Mouse (Mus musculus) CH12.LX (cell line): ENCODE results near the gene 1700016K19Rik. TPM values are rescaled to one million over a fixed set of nuclear protein-coding genes. Genes with fewer than 3 reads are reported as not detected.

Experiments used
- DNase-seq: peaks from one replicate; pipeline ENCODE4 v3.0.0-alpha.2; 2013; ENCODE audit errors: extremely low read depth
- H3K27ac ChIP-seq: 2 replicates; pipeline ENCODE4 v1.5.1; 2012; ENCODE audit warnings: low read depth, mild to moderate bottlenecking, control low read depth, moderate library complexity; ENCODE audit not compliant: insufficient read depth
- H3K27me3 ChIP-seq: replicated peaks from 2 replicates; pipeline ENCODE3; 2012; ENCODE audit warnings: inconsistent platforms
- H3K36me3 ChIP-seq, 2 experiments: replicated peaks in 1 of 2; 2 replicates each; pipeline versions ENCODE3 to v1.6.1; 2012; ENCODE audit warnings: inconsistent platforms in 1 of 2, low read length in 1 of 2, mild to moderate bottlenecking in 1 of 2, mixed read lengths in 1 of 2, moderate library complexity in 1 of 2; ENCODE audit not compliant: control insufficient read depth in 1 of 2, insufficient read depth in 1 of 2
- H3K4me1 ChIP-seq, 2 experiments: 2 replicates each; pipeline ENCODE4 v1.6.1; 2012; ENCODE audit warnings: inconsistent platforms in 1 of 2, moderate library complexity in 1 of 2; ENCODE audit not compliant: insufficient read depth in 2 of 2, control insufficient read depth in 1 of 2
- H3K4me2 ChIP-seq: 2 replicates; pipeline ENCODE4 v1.6.1; 2012; ENCODE audit warnings: low read depth, mild to moderate bottlenecking, control low read depth; ENCODE audit not compliant: poor library complexity, insufficient read depth, severe bottlenecking
- H3K4me3 ChIP-seq, 3 experiments: fragments of 150-350 bp in 1 of 3; sonication (generic) in 1 of 3; replicated peaks in 1 of 3; 2 replicates each; pipeline versions ENCODE3 to v1.5.1; 2011 to 2012; ENCODE audit warnings: low read depth in 2 of 3, low read length in 2 of 3, mild to moderate bottlenecking in 2 of 3, moderate library complexity in 2 of 3, control low read depth in 1 of 3, improper control_type of control experiment in 1 of 3, inconsistent platforms in 1 of 3, mixed read lengths in 1 of 3; ENCODE audit not compliant: poor library complexity in 1 of 3
- H3K79me2 ChIP-seq: replicated peaks from 2 replicates; pipeline ENCODE4 v1.6.1; 2012; ENCODE audit warnings: mild to moderate bottlenecking, moderate library complexity; ENCODE audit not compliant: control insufficient read depth, poor library complexity, insufficient read depth, severe bottlenecking; ENCODE audit errors: extremely low read depth
- H3K9ac ChIP-seq: 2 replicates; pipeline ENCODE4 v1.6.1; 2012; ENCODE audit warnings: low read depth, mild to moderate bottlenecking, control low read depth, moderate library complexity; ENCODE audit not compliant: insufficient read depth
- H3K9me3 ChIP-seq: replicated peaks from 2 replicates; pipeline ENCODE3; 2012; ENCODE audit warnings: low read length, inconsistent platforms, mixed read lengths
- BHLHE40 ChIP-seq: IDR thresholded peaks from 2 replicates; pipeline ENCODE4 v1.6.1; 2011; ENCODE audit warnings: mild to moderate bottlenecking, low read depth, low read length, improper control_type of control experiment
- CHD2 ChIP-seq: IDR thresholded peaks from 2 replicates; pipeline ENCODE4 v1.6.1; 2011; ENCODE audit warnings: low read length, improper control_type of control experiment
- CTCF ChIP-seq, 2 experiments: IDR thresholded peaks in 1 of 2; conservative IDR thresholded peaks in 1 of 2; 2 replicates each; pipeline ENCODE4 v1.5.1; 2011 to 2012; ENCODE audit warnings: low read depth in 2 of 2, low read length in 2 of 2, improper control_type of control experiment in 1 of 2, inconsistent platforms in 1 of 2, mild to moderate bottlenecking in 1 of 2, moderate library complexity in 1 of 2
- ELF1 ChIP-seq: IDR thresholded peaks from 2 replicates; pipeline ENCODE4 v1.6.1; 2014; ENCODE audit warnings: low read depth, mild to moderate bottlenecking, inconsistent platforms, low read length, improper control_type of control experiment
- EP300 ChIP-seq: IDR thresholded peaks from 2 replicates; pipeline ENCODE4 v1.6.1; 2011; ENCODE audit warnings: low read length, improper control_type of control experiment
- HCFC1 ChIP-seq: IDR thresholded peaks from 2 replicates; pipeline ENCODE4 v1.6.1; 2012; ENCODE audit warnings: low read depth, mild to moderate bottlenecking, inconsistent platforms, low read length, improper control_type of control experiment
- IRF4 ChIP-seq: IDR thresholded peaks from 2 replicates; pipeline ENCODE4 v1.6.1; 2014; ENCODE audit warnings: low read depth, mild to moderate bottlenecking, inconsistent platforms, low read length, improper control_type of control experiment
- JUND ChIP-seq: conservative IDR thresholded peaks from 2 replicates; pipeline ENCODE4 v1.6.1; 2011; ENCODE audit warnings: low read depth, low read length, improper control_type of control experiment
- KAT2A ChIP-seq: IDR thresholded peaks from 2 replicates; pipeline ENCODE4 v1.6.1; 2012; ENCODE audit warnings: low read length, improper control_type of control experiment, inconsistent platforms; ENCODE audit not compliant: insufficient replicate concordance
- MAZ ChIP-seq: IDR thresholded peaks from 2 replicates; pipeline ENCODE4 v1.6.1; 2012; ENCODE audit warnings: low read depth, mild to moderate bottlenecking, inconsistent platforms, low read length, improper control_type of control experiment, moderate library complexity
- MYC ChIP-seq: IDR thresholded peaks from 2 replicates; pipeline ENCODE4 v1.6.1; 2011; ENCODE audit warnings: low read depth, mild to moderate bottlenecking, improper control_type of control experiment, low read length
- PAX5 ChIP-seq: IDR thresholded peaks from 2 replicates; pipeline ENCODE4 v1.6.1; 2012; ENCODE audit warnings: low read length, inconsistent platforms, mixed read lengths
- POLR2A ChIP-seq: IDR thresholded peaks from 2 replicates; pipeline ENCODE4 v1.6.1; 2011; ENCODE audit warnings: low read depth, mild to moderate bottlenecking, improper control_type of control experiment, low read length
- RAD21 ChIP-seq: IDR thresholded peaks from 2 replicates; pipeline ENCODE4 v1.6.1; 2011; ENCODE audit warnings: low read depth, mild to moderate bottlenecking, low read length, improper control_type of control experiment, moderate library complexity
- RCOR1 ChIP-seq: conservative IDR thresholded peaks from 2 replicates; pipeline ENCODE4 v1.6.1; 2012; ENCODE audit warnings: low read depth, mild to moderate bottlenecking, inconsistent platforms, low read length, improper control_type of control experiment
- SMC3 ChIP-seq: IDR thresholded peaks from 2 replicates; pipeline ENCODE4 v1.6.1; 2011; ENCODE audit warnings: low read depth, low read length, improper control_type of control experiment
- TBP ChIP-seq: conservative IDR thresholded peaks from 2 replicates; pipeline ENCODE4 v1.6.1; 2011; ENCODE audit warnings: low read depth, low read length, improper control_type of control experiment
- TCF12 ChIP-seq: IDR thresholded peaks from 2 replicates; pipeline ENCODE4 v1.6.1; 2014; ENCODE audit warnings: low read depth, mild to moderate bottlenecking, inconsistent platforms, low read length, improper control_type of control experiment
- UBTF ChIP-seq: IDR thresholded peaks from 2 replicates; pipeline ENCODE4 v1.6.1; 2012; ENCODE audit warnings: low read depth, mild to moderate bottlenecking, inconsistent platforms, low read length, improper control_type of control experiment, moderate library complexity
- USF2 ChIP-seq: conservative IDR thresholded peaks from 2 replicates; pipeline ENCODE4 v1.6.1; 2011; ENCODE audit warnings: low read depth, low read length, improper control_type of control experiment
- ZMIZ1 ChIP-seq: IDR thresholded peaks from 2 replicates; pipeline ENCODE4 v1.6.1; 2012; ENCODE audit warnings: low read depth, mild to moderate bottlenecking, inconsistent platforms, low read length, improper control_type of control experiment
- ZNF384 ChIP-seq: IDR thresholded peaks from 2 replicates; pipeline ENCODE4 v1.6.1; 2012; ENCODE audit warnings: low read depth, low read length, improper control_type of control experiment, inconsistent platforms
- dilution Hi-C: fragments of 300-500 bp; cut with MboI; formaldehyde crosslinking; loops from 2 replicates; pipeline ENCODE4 v1.14.3; 2020; ENCODE audit warnings: low sequenced_read_pairs; ENCODE audit not compliant: extremely low pct_unique_long_range_greater_than_20kb, extremely low pct_ligation_motif_present
- in situ Hi-C: fragments of 300-500 bp; cut with MboI; formaldehyde crosslinking; loops from 3 replicates; pipeline ENCODE4 v1.14.3; 2019; ENCODE audit warnings: low sequenced_read_pairs, low pct_ligation_motif_present, low pct_unique_long_range_greater_than_20kb, mixed read lengths
- polyA plus RNA-seq: library from polyadenylated mRNA; unstranded; fragments of >175 nt; gene quantifications from 2 replicates; pipeline ENCODE4 v1.2.1, GENCODE M21; 2012; ENCODE audit warnings: low read depth; ENCODE audit not compliant: insufficient read length
- total RNA-seq, 2 experiments: library from RNA; depleted of rRNA; stranded (reverse); fragments of 300-350 nt in 1 of 2; fragments of >200 nt in 1 of 2; gene quantifications; 2 replicates each; pipeline ENCODE4 v1.2.3; 2012 to 2014

The 1700016K19Rik gene
- total and polyA plus RNA-seq, 3 experiments, result 0.76 TPM; not detected in 2

- peak; percentile 17; the same call in 1 of the 2 replicates for TF ChIP-seq POLR2A
- TF ChIP-seq RCOR1, result no peak
- peak; percentile 75; the same call in 1 of the 2 replicates for TF ChIP-seq UBTF
- TF ChIP-seq RAD21, result peak; percentile 79
These were observed 33.0 kb upstream of the 1700016K19Rik start (continued) for GRCm38 (mm10) chr11:75966401-75967372.

GRCm38 (mm10) chr11:75968761-75969160 is 31.0 kb upstream of the 1700016K19Rik start:
- no peak for DNase-seq
- Histone ChIP-seq H3K27ac (no peak overlapping the region), H3K36me3 (no peaks in the 10 kb centered on the region), H3K4me1 (peaks cover 0 to 13% of the 10 kb centered on the region in 2 experiments; a peak in 2 of 4 replicates), H3K4me3 (no peak overlapping the region)
- dilution Hi-C loops, result no loop called here
- TF ChIP-seq BHLHE40 (no peak), TCF12 (no peak), KAT2A (no peak), TBP (no peak), ZNF384 (no peak), ZMIZ1 (no peak), USF2 (no peak), JUND (no peak), HCFC1 (no peak), EP300 (no peak), PAX5 (no peak), RAD21 (no peak), IRF4 (no peak)
- TF ChIP-seq, all 38 proteins: peak for 0
- Histone ChIP-seq H3K9me3 (no peaks in the 10 kb centered on the region), H3K79me2 (no peaks in the 10 kb centered on the region), H3K27me3 (peaks cover 81% of the 10 kb centered on the region), H3K9ac (no peak overlapping the region), H3K4me2 (no peak overlapping the region)
- in situ Hi-C loops, result loop anchor here (5.0 to 10.0 kb wide), 3 partner anchors 56 to 254 kb away; no protein-coding TSS in a partner anchor

- Histone ChIP-seq H3K4me3 (no peak overlapping the region), H3K4me2 (no peak overlapping the region), H3K9me3 (peaks cover 4% of the 10 kb centered on the region), H3K27ac (no peak overlapping the region), H3K27me3 (peaks cover 63% of the 10 kb centered on the region), H3K36me3 (no peaks in the 10 kb centered on the region), H3K4me1 (peaks cover 0 to 13% of the 10 kb centered on the region in 2 experiments; a peak in 2 of 4 replicates), H3K9ac (no peak overlapping the region), H3K79me2 (no peaks in the 10 kb centered on the region)
- in situ Hi-C loops (no loop called here), dilution Hi-C loops (no loop called here)
- peak; percentile 17 for DNase-seq
- TF ChIP-seq CHD2 (no peak), ELF1 (no peak), SMC3 (peak; percentile 47), UBTF (no peak), MYC (peak; percentile 69; the same call in 1 of the 2 replicates), MAZ (no peak), RAD21 (peak; percentile 50), CTCF (conservative IDR thresholded peaks at IDR 0.05 in 1 of 2, IDR thresholded peaks at IDR 0.05 in 1 of 2; ENCODE audit: low read depth in 2 of 2, low read length in 2 of 2) (peak; percentile 30 to 71; a peak in 3 of 4 replicates)
These were observed 29.1 kb upstream of the 1700016K19Rik start for GRCm38 (mm10) chr11:75970629-75971028.
